Mouse (Mus musculus): Measurements from ENCODE around the gene Sri. TPM values are rescaled to one million over a fixed set of nuclear protein-coding genes. Genes with fewer than 3 reads are reported as not detected.

Sri gene
- polyA plus RNA-seq, 1 experiment from 2014 or later: 224 TPM

GRCm38 (mm10) chr5:8085661-8086060, 39.8 kb downstream of the Sri start:
- WGBS: 79% methylated on average over 3 of the region's 3 CpGs
- Histone ChIP-seq H3K9ac (ENCODE audit: low read length) (no peak overlapping the region), H3K4me3 (ENCODE audit: low read length) (no peak overlapping the region), H3K27ac (ENCODE audit: low read length) (no peak overlapping the region), H3K27me3 (ENCODE audit: control insufficient read depth, insufficient read depth, low read length) (no peaks in the 10 kb centered on the region), H3K4me2 (ENCODE audit: low read depth, low read length) (no peak overlapping the region), H3K9me3 (replicated peaks; ENCODE audit: control insufficient read depth, low read length) (no peaks in the 10 kb centered on the region), H3K36me3 (ENCODE audit: control insufficient read depth, insufficient read depth) (no peaks in the 10 kb centered on the region), H3K4me1 (ENCODE audit: control insufficient read depth, insufficient read depth, low read length) (no peaks in the 10 kb centered on the region)
- ATAC-seq (replicated peaks; ENCODE audit: extremely low read depth, insufficient read depth, low FRiP score): no peak

GRCm38 (mm10) chr5:8088147-8088546, 42.3 kb downstream of the Sri start:
- H3K27ac ChIP-seq (ENCODE audit: low read length): no peak overlapping the region
- no peak overlapping the region for H3K9ac ChIP-seq (ENCODE audit: low read length)
- H3K36me3 ChIP-seq (ENCODE audit: control insufficient read depth, insufficient read depth): no peaks in the 10 kb centered on the region
- no peak overlapping the region for H3K4me2 ChIP-seq (ENCODE audit: low read depth, low read length)
- H3K4me3 ChIP-seq (ENCODE audit: low read length): no peak overlapping the region
- no peak for ATAC-seq (replicated peaks; ENCODE audit: extremely low read depth, insufficient read depth, low FRiP score)
- WGBS: 73% methylated on average over 3 of the region's 3 CpGs
- no peaks in the 10 kb centered on the region for H3K27me3 ChIP-seq (ENCODE audit: control insufficient read depth, insufficient read depth, low read length)
- peaks cover 3% of the 10 kb centered on the region; the same call in 1 of the 2 replicates for H3K4me1 ChIP-seq (ENCODE audit: control insufficient read depth, insufficient read depth, low read length)
- no peaks in the 10 kb centered on the region for H3K9me3 ChIP-seq (replicated peaks; ENCODE audit: control insufficient read depth, low read length)

GRCm38 (mm10) chr5:8094921-8095320, 49.0 kb downstream of the Sri start:
- WGBS: 79% methylated on average over 5 of the region's 5 CpGs
- Histone ChIP-seq H3K27me3 (ENCODE audit: control insufficient read depth, insufficient read depth, low read length) (no peaks in the 10 kb centered on the region), H3K4me2 (ENCODE audit: low read depth, low read length) (no peak overlapping the region), H3K9me3 (replicated peaks; ENCODE audit: control insufficient read depth, low read length) (no peaks in the 10 kb centered on the region), H3K4me3 (ENCODE audit: low read length) (no peak overlapping the region), H3K27ac (ENCODE audit: low read length) (no peak overlapping the region), H3K36me3 (ENCODE audit: control insufficient read depth, insufficient read depth) (no peaks in the 10 kb centered on the region), H3K9ac (ENCODE audit: low read length) (no peak overlapping the region), H3K4me1 (ENCODE audit: control insufficient read depth, insufficient read depth, low read length) (peaks cover 3% of the 10 kb centered on the region; the same call in 1 of the 2 replicates)
- ATAC-seq (replicated peaks; ENCODE audit: extremely low read depth, insufficient read depth, low FRiP score): no peak

- ATAC-seq (replicated peaks; ENCODE audit: extremely low read depth, insufficient read depth, low FRiP score): no peak
- WGBS: 82% methylated on average over 1 of the region's 1 CpGs
- Histone ChIP-seq H3K9ac (ENCODE audit: low read length) (no peak overlapping the region), H3K9me3 (replicated peaks; ENCODE audit: control insufficient read depth, low read length) (no peaks in the 10 kb centered on the region), H3K27ac (ENCODE audit: low read length) (no peak overlapping the region), H3K4me2 (ENCODE audit: low read depth, low read length) (no peak overlapping the region), H3K36me3 (ENCODE audit: control insufficient read depth, insufficient read depth) (no peaks in the 10 kb centered on the region), H3K4me3 (ENCODE audit: low read length) (no peak overlapping the region), H3K4me1 (ENCODE audit: control insufficient read depth, insufficient read depth, low read length) (peaks cover 3% of the 10 kb centered on the region; the same call in 1 of the 2 replicates), H3K27me3 (ENCODE audit: control insufficient read depth, insufficient read depth, low read length) (no peaks in the 10 kb centered on the region)
Observed at GRCm38 (mm10) chr5:8095689-8096088, 49.8 kb downstream of the Sri start.

- Histone ChIP-seq H3K9ac (ENCODE audit: low read length) (no peak overlapping the region), H3K36me3 (ENCODE audit: control insufficient read depth, insufficient read depth) (no peaks in the 10 kb centered on the region), H3K4me2 (ENCODE audit: low read depth, low read length) (no peak overlapping the region), H3K4me3 (ENCODE audit: low read length) (no peak overlapping the region), H3K4me1 (ENCODE audit: control insufficient read depth, insufficient read depth, low read length) (peaks cover 2% of the 10 kb centered on the region; the same call in 1 of the 2 replicates), H3K9me3 (replicated peaks; ENCODE audit: control insufficient read depth, low read length) (no peaks in the 10 kb centered on the region), H3K27ac (ENCODE audit: low read length) (no peak overlapping the region), H3K27me3 (ENCODE audit: control insufficient read depth, insufficient read depth, low read length) (no peaks in the 10 kb centered on the region)
- ATAC-seq (replicated peaks; ENCODE audit: extremely low read depth, insufficient read depth, low FRiP score): no peak
- 86% methylated on average over 3 of the region's 3 CpGs for WGBS
Observed at GRCm38 (mm10) chr5:8111691-8112090, 65.8 kb downstream of the Sri start.

GRCm38 (mm10) chr5:8112246-8112645, 66.4 kb downstream of the Sri start:
- Histone ChIP-seq H3K27ac (ENCODE audit: low read length) (no peak overlapping the region), H3K4me2 (ENCODE audit: low read depth, low read length) (no peak overlapping the region), H3K4me3 (ENCODE audit: low read length) (no peak overlapping the region), H3K27me3 (ENCODE audit: control insufficient read depth, insufficient read depth, low read length) (no peaks in the 10 kb centered on the region), H3K36me3 (ENCODE audit: control insufficient read depth, insufficient read depth) (no peaks in the 10 kb centered on the region), H3K9me3 (replicated peaks; ENCODE audit: control insufficient read depth, low read length) (no peaks in the 10 kb centered on the region), H3K9ac (ENCODE audit: low read length) (no peak overlapping the region), H3K4me1 (ENCODE audit: control insufficient read depth, insufficient read depth, low read length) (peaks cover 5% of the 10 kb centered on the region)
- ATAC-seq (replicated peaks; ENCODE audit: extremely low read depth, insufficient read depth, low FRiP score): no peak
- WGBS: 89% methylated on average over 5 of the region's 5 CpGs

- Histone ChIP-seq H3K4me2 (ENCODE audit: low read depth, low read length) (peak overlapping the region; percentile 26), H3K9me3 (replicated peaks; ENCODE audit: control insufficient read depth, low read length) (no peaks in the 10 kb centered on the region), H3K27me3 (ENCODE audit: control insufficient read depth, insufficient read depth, low read length) (no peaks in the 10 kb centered on the region), H3K4me3 (ENCODE audit: low read length) (no peak overlapping the region), H3K36me3 (ENCODE audit: control insufficient read depth, insufficient read depth) (no peaks in the 10 kb centered on the region), H3K4me1 (ENCODE audit: control insufficient read depth, insufficient read depth, low read length) (peaks cover 5% of the 10 kb centered on the region), H3K27ac (ENCODE audit: low read length) (peak overlapping the region; percentile 51; the same call in 1 of the 2 replicates), H3K9ac (ENCODE audit: low read length) (no peak overlapping the region)
- ATAC-seq (replicated peaks; ENCODE audit: extremely low read depth, insufficient read depth, low FRiP score): no peak; the same call in 1 of the 2 replicates
- WGBS: 40% methylated on average over 5 of the region's 5 CpGs
Observed at GRCm38 (mm10) chr5:8116561-8117168, 70.8 kb downstream of the Sri start.

Other genes starting within 250 kb of the Sri start
- 2.9 and 4.9 TPM in 2 replicates for gene Steap4, start 85.6 kb upstream of the Sri start, polyA plus RNA-seq (2015; fragmentation: Nextera tagmentation; extraction: Ambion mirVana)